Mouse (Mus musculus) cerebellum, adult 8-10 months (tissue): Measurements from ENCODE around the gene Capn10.

Experiments used
- DNase-seq: peaks from one replicate; pipeline ENCODE4 v3.0.0; 2022

The Capn10 gene

DNA sequence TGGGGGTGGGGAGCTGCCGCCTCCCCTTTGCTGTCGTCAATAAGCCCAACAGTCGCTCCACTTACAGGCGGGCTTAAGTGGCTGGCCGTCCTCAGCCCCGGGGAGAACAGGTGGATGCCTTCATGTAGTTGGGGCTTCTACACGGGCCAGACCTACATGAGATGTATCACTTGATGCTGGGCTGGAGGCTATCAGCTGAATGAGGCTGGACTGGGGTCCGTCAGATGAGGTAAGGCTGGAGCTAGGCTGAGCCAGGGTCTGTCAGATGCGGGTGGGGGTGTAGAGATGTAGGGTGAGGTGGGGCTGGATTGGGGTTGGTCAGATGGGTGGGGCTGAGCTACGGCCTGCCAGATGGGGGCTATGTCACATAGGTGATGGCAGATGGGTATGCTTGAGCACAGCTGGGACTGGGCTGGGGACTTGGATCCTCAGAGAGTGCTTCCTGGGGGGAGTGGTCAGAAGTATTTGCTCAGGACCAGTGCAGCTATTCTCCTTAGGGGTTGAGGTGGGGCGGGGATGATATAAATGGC lies 45.0 kb downstream of the Capn10 start:
- DNase-seq: no peak

DNA sequence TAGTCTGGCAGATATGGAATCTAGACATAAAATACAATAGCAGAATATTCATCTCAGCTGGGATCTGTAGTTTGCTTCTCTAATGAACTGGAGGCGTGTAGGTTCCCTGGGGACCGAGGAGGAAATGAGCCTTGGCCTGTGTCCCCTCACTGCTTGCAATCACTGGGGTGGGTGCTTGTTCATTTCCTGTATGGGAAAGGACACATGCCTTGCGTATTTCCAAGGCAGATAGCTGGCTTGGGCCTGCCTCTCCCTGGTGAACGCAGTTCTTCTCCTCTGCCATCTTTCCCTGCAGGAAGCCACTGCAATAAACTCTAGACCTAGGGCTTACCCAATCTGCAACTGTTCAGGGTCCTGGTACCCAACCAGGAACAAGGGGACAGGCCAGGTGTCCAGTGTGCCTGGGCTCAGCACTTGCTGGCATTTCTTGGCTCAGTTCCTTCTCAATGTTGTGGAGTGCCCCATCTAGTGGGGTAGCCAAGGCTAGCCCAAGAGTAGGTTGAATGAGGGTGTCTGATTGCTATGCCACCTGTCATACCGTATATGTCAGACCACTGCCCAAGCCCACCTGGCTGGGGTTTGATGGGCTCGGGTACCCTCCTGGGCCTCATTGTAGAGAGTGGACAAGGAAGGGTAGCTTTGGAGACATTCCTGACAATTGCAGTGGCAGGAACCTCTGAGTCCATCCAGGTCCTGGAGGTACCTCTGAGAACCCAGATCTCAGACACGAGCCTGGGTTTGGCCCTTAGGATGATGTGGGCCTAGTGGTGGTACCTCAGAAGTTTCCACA lies 47.1 kb downstream of the Capn10 start:
- DNase-seq: no peak

DNA sequence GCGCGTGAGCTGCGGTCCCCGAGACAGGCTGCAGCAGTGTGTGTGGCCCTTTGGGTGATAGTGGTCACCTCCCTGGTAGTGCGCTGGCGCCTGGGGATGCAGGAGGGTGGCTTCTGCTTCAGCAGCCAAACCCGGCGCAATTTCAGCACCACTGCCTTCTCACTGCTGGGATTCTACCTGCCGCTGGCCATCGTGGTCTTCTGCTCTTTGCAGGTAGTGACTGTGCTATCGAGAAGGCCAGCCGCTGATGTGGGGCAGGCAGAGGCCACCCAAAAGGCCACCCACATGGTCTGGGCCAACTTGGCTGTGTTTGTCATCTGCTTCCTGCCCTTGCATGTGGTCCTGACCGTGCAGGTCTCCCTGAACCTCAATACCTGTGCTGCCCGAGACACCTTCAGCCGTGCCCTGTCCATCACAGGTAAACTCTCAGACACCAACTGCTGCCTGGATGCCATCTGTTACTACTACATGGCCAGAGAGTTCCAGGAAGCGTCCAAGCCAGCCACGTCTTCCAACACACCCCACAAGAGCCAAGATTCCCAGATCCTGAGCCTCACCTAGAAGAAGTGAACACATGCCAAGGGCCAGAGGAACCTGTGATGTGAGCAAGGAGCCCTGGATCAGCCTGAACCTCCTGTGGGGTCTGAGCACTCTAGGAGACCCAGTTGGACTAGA lies 48.9 kb downstream of the Capn10 start:
- no peak for DNase-seq

DNA sequence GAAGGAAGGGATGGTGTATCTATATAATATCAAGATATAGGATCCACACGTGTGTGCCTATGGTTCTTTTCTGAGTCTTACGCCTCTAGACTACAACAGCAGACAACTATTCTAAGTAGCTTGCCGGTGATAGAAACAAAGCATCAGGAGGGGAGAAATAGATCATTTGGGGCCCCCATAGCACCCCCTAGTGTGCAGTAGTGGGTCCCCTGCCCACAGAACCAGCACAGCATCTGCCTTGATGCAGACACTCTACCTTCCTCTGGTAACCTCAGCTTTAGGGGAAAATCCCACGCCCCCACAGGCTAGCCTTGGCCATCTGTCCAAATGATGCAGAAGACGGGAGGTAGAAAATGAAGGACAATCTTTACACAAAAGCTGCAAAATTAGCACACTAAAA lies 50.8 kb downstream of the Capn10 start:
- no peak for DNase-seq

DNA sequence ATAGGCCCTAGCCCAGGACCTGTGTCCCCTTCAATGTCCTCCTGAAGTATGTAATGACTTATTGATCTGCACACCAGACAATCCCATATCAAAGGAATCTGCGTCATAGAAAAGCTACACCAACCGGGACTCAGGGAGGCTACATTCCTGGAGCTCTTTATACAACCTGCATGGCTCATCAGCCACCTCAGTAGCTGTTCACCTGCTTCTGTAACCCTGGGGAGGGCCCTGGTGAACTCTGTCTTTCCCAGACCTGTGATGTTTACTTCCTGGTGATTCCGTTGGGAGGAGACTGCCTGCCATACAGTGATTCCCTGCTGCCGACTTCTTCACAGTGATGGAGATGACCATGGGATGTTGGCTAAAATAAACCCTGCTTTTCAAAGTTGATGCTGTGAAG lies 54.7 kb downstream of the Capn10 start:
- DNase-seq: no peak

DNA sequence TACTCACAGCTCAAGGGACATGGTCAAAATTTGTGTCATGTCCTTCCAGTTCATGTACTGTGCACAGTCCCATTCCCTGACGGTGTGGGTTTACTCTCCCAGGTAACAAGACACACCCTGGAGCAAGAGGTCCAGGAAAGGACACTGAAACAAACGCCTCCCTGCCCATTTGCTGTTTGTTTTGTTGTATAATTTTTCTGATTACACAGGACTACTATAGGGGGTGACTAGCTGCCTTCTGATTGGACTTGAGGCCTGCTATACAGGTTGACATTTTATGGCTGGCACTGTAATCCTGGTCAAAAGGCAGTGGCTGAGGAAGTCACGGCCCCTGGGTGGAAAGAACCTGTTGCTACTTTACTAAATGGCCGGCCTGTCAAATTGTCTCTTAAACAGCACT lies 55.7 kb downstream of the Capn10 start:
- DNase-seq: no peak

DNA sequence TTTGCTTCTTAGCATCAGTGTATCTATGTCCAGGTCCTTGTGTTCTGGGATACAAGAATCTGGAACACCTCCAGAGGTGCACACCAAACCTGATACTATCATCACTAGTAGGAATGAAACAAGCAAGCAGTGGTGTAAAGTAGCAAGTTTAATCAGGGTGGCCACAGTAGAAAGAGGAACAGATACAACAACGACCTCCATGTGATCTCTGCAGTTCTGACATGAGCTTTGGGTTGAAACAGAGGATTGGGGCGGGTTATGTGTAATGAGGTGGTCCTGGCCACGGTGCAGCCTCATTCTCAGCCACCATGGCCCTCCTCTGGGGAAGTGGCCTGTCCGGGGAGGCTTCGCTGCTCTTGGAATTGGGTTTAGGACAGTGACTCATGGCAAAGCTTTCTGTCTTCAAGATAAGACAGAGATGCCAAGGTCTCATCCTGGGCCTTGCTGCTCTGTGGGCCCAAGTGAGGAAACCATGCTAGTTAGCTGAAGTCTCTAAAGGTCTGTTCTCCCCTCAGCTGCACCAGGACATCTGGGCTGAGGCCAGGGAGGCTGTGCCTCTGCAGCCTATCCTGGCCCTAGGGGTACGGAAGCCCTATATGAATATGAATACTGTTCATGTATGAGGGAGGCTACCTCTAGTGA lies 58.2 kb downstream of the Capn10 start:
- no peak for DNase-seq

DNA sequence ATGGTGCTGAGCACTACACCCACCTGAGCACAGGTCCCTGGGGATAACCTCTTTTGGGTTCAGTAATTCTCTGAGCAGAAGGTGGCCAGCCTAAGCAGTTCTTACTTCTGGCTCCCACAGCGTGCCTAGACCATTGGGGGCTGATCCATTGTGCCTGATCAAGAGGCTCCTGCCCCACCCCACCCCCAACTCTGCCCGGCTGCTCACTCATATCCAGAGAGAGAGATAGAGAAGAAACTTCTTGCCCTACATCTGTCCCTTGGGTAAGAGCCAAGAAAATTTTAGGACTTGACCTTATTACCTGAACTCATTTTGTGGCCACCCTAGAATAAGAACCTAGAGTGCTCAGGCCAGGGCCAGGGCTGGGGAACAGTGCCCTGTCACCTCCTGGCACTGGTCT lies 58.7 kb downstream of the Capn10 start:
- no peak for DNase-seq
